Mouse (Mus musculus): Measurements from ENCODE around the gene Hs6st3. TPM values are rescaled to one million over a fixed set of nuclear protein-coding genes. Genes with fewer than 3 reads are reported as not detected.
"Not testable (repeated sequence)": the region's sequence is repeated elsewhere in the genome, so short reads cannot be mapped to it uniquely, and the experiment has no call there.

Hs6st3 gene
- polyA plus RNA-seq, 1 experiment = 0.44 TPM

DNA sequence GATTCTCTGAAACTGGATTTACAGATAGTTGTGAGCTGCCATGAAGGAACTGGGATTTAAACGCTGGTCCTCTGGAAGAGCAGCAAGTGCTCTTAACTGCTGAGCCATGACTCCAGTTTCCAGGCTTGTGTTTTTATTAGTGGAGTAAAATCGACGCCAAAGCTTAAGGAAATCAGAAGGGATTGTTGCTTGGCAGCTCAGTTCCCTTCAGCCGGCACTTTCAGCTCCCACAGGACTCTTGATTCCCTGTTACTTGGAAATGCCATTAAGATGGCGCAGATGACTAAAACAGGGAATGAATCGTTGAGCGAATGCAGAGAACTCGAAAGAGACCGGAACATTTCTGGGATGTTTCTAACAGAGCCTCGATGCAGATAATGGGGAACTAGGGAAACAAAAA is 112.2 kb downstream of the Hs6st3 start:
- Histone ChIP-seq H3K4me3 (ENCODE audit: control insufficient read depth, low read depth, low read length) (no peak overlapping the region), H3K4me1 (ENCODE audit: control insufficient read depth, insufficient read depth, low read length) (peaks cover 6% of the 10 kb centered on the region), H3K27ac (ENCODE audit: control insufficient read depth, insufficient read depth, low read depth, low read length) (no peak overlapping the region), H3K36me3 (ENCODE audit: control insufficient read depth, insufficient read depth, low read length) (no peaks in the 10 kb centered on the region), H3K27me3 (ENCODE audit: control insufficient read depth, insufficient read depth, low read length) (no peaks in the 10 kb centered on the region)
- TF ChIP-seq POLR2A (IDR thresholded peaks at IDR 0.05; ENCODE audit: control insufficient read depth, low read depth, low read length) (no peak), CTCF (IDR thresholded peaks at IDR 0.05; ENCODE audit: control insufficient read depth, insufficient read depth, insufficient replicate concordance, low read depth, low read length) (no peak)

DNA sequence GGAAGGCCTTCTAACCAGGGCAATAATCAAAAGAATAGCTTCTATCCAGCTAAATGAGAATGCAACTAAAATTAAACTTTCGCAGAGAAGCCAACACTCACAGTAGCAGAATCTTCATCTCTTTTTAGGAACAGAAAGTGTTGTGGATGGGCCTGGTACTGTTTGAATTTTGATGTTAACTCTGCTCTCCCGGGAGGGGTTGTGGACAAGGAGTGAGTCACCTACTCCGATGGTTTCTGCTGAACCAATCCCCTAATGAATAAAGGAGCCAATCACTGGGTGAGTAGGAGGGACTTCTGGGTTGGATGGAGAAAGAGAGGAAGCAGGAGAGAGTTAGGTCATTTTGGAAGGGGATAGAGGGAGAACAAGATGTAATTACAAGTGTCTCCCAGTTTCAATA is 117.3 kb downstream of the Hs6st3 start:
- TF ChIP-seq POLR2A (IDR thresholded peaks at IDR 0.05; ENCODE audit: control insufficient read depth, low read depth, low read length) = no peak
- no peak for TF ChIP-seq CTCF (IDR thresholded peaks at IDR 0.05; ENCODE audit: control insufficient read depth, insufficient read depth, insufficient replicate concordance, low read depth, low read length)
- Histone ChIP-seq H3K4me1 (ENCODE audit: control insufficient read depth, insufficient read depth, low read length) (no peaks in the 10 kb centered on the region), H3K27ac (ENCODE audit: control insufficient read depth, insufficient read depth, low read depth, low read length) (no peak overlapping the region), H3K36me3 (ENCODE audit: control insufficient read depth, insufficient read depth, low read length) (no peaks in the 10 kb centered on the region), H3K4me3 (ENCODE audit: control insufficient read depth, low read depth, low read length) (no peak overlapping the region), H3K27me3 (ENCODE audit: control insufficient read depth, insufficient read depth, low read length) (no peaks in the 10 kb centered on the region)

- H3K27me3 ChIP-seq (ENCODE audit: control insufficient read depth, insufficient read depth, low read length) = no peaks in the 10 kb centered on the region
- no peak overlapping the region for H3K4me3 ChIP-seq (ENCODE audit: control insufficient read depth, low read depth, low read length)
- no peaks in the 10 kb centered on the region for H3K36me3 ChIP-seq (ENCODE audit: control insufficient read depth, insufficient read depth, low read length)
- no peak overlapping the region for H3K27ac ChIP-seq (ENCODE audit: control insufficient read depth, insufficient read depth, low read depth, low read length)
- no peaks in the 10 kb centered on the region; the same call in 1 of the 2 replicates for H3K4me1 ChIP-seq (ENCODE audit: control insufficient read depth, insufficient read depth, low read length)
- TF ChIP-seq POLR2A (IDR thresholded peaks at IDR 0.05; ENCODE audit: control insufficient read depth, low read depth, low read length) (no peak), CTCF (IDR thresholded peaks at IDR 0.05; ENCODE audit: control insufficient read depth, insufficient read depth, insufficient replicate concordance, low read depth, low read length) (no peak)
Measured at GRCm38 (mm10) chr14:119257072-119257471, 118.9 kb downstream of the Hs6st3 start.

- H3K4me3 ChIP-seq (ENCODE audit: control insufficient read depth, low read depth, low read length) = no peak overlapping the region
- H3K27ac ChIP-seq (ENCODE audit: control insufficient read depth, insufficient read depth, low read depth, low read length) = no peak overlapping the region
- no peaks in the 10 kb centered on the region for H3K27me3 ChIP-seq (ENCODE audit: control insufficient read depth, insufficient read depth, low read length)
- no peak for TF ChIP-seq POLR2A (IDR thresholded peaks at IDR 0.05; ENCODE audit: control insufficient read depth, low read depth, low read length)
- no peak for TF ChIP-seq CTCF (IDR thresholded peaks at IDR 0.05; ENCODE audit: control insufficient read depth, insufficient read depth, insufficient replicate concordance, low read depth, low read length)
- no peaks in the 10 kb centered on the region; the same call in 1 of the 2 replicates for H3K4me1 ChIP-seq (ENCODE audit: control insufficient read depth, insufficient read depth, low read length)
- no peaks in the 10 kb centered on the region for H3K36me3 ChIP-seq (ENCODE audit: control insufficient read depth, insufficient read depth, low read length)
Measured at GRCm38 (mm10) chr14:119260176-119260962, 122.2 kb downstream of the Hs6st3 start.

GRCm38 (mm10) chr14:119266334-119266733 is 128.2 kb downstream of the Hs6st3 start:
- Histone ChIP-seq H3K36me3 (ENCODE audit: control insufficient read depth, insufficient read depth, low read length) (no peaks in the 10 kb centered on the region), H3K4me1 (ENCODE audit: control insufficient read depth, insufficient read depth, low read length) (no peaks in the 10 kb centered on the region), H3K4me3 (ENCODE audit: control insufficient read depth, low read depth, low read length) (no peak overlapping the region), H3K27ac (ENCODE audit: control insufficient read depth, insufficient read depth, low read depth, low read length) (no peak overlapping the region), H3K27me3 (ENCODE audit: control insufficient read depth, insufficient read depth, low read length) (no peaks in the 10 kb centered on the region)
- TF ChIP-seq POLR2A (IDR thresholded peaks at IDR 0.05; ENCODE audit: control insufficient read depth, low read depth, low read length) = no peak
- no peak for TF ChIP-seq CTCF (IDR thresholded peaks at IDR 0.05; ENCODE audit: control insufficient read depth, insufficient read depth, insufficient replicate concordance, low read depth, low read length)

GRCm38 (mm10) chr14:119273088-119273487 is 134.9 kb downstream of the Hs6st3 start:
- H3K27ac ChIP-seq (ENCODE audit: control insufficient read depth, insufficient read depth, low read depth, low read length) = no peak overlapping the region
- no peaks in the 10 kb centered on the region for H3K4me1 ChIP-seq (ENCODE audit: control insufficient read depth, insufficient read depth, low read length)
- H3K4me3 ChIP-seq (ENCODE audit: control insufficient read depth, low read depth, low read length) = no peak overlapping the region
- H3K27me3 ChIP-seq (ENCODE audit: control insufficient read depth, insufficient read depth, low read length) = no peaks in the 10 kb centered on the region
- TF ChIP-seq CTCF (IDR thresholded peaks at IDR 0.05; ENCODE audit: control insufficient read depth, insufficient read depth, insufficient replicate concordance, low read depth, low read length) (no peak), POLR2A (IDR thresholded peaks at IDR 0.05; ENCODE audit: control insufficient read depth, low read depth, low read length) (no peak)
- no peaks in the 10 kb centered on the region for H3K36me3 ChIP-seq (ENCODE audit: control insufficient read depth, insufficient read depth, low read length)

- H3K4me3 ChIP-seq (ENCODE audit: control insufficient read depth, low read depth, low read length); H3K36me3 ChIP-seq (ENCODE audit: control insufficient read depth, insufficient read depth, low read length); H3K4me1 ChIP-seq (ENCODE audit: control insufficient read depth, insufficient read depth, low read length); H3K27ac ChIP-seq (ENCODE audit: control insufficient read depth, insufficient read depth, low read depth, low read length); H3K27me3 ChIP-seq (ENCODE audit: control insufficient read depth, insufficient read depth, low read length): not testable (repeated sequence)
Measured at GRCm38 (mm10) chr14:119278156-119278555, 140.0 kb downstream of the Hs6st3 start.
